Mouse (Mus musculus) hindbrain, embryonic 13.5 days (tissue): ENCODE measurements around the gene Igf1. TPM values are rescaled to one million over a fixed set of nuclear protein-coding genes. Genes with fewer than 3 reads are reported as not detected.

Experiments used
- ATAC-seq: fragments of 200-750 bp; cut with Nextera tagmentation; 2 replicates; pipeline ENCODE4 v1.8.0; 2017; ENCODE audit warnings: moderate TSS enrichment; ENCODE audit not compliant: low FRiP score
- H3K27ac ChIP-seq: fragments of 300-500 bp; sonication (generic); 2 replicates; pipeline ENCODE4 v1.5.1; 2015; ENCODE audit warnings: inconsistent platforms, mild to moderate bottlenecking, moderate library complexity
- H3K27me3 ChIP-seq: fragments of 300-500 bp; sonication (generic); 2 replicates; pipeline ENCODE4 v1.6.1; 2015; ENCODE audit warnings: mild to moderate bottlenecking, inconsistent platforms
- H3K36me3 ChIP-seq: fragments of 300-500 bp; sonication (generic); 2 replicates; pipeline ENCODE4 v1.6.1; 2015; ENCODE audit warnings: mild to moderate bottlenecking, inconsistent platforms
- H3K4me1 ChIP-seq: fragments of 300-500 bp; sonication (generic); replicated peaks from 2 replicates; pipeline ENCODE4 v1.6.1; 2015; ENCODE audit warnings: inconsistent platforms
- H3K4me2 ChIP-seq: fragments of 300-500 bp; sonication (generic); 2 replicates; pipeline ENCODE4 v1.6.1; 2015; ENCODE audit warnings: inconsistent platforms, mild to moderate bottlenecking, moderate library complexity
- H3K4me3 ChIP-seq: fragments of 300-500 bp; sonication (generic); 2 replicates; pipeline ENCODE4 v1.5.1; 2015; ENCODE audit warnings: mild to moderate bottlenecking, inconsistent platforms
- H3K9ac ChIP-seq: fragments of 300-500 bp; sonication (generic); 2 replicates; pipeline ENCODE4 v1.6.1; 2015; ENCODE audit warnings: mild to moderate bottlenecking, inconsistent platforms
- H3K9me3 ChIP-seq: fragments of 300-500 bp; sonication (generic); 2 replicates; pipeline ENCODE4 v1.6.1; 2016; ENCODE audit warnings: inconsistent platforms
- WGBS: fragments of 180-500 bp; shearing (Covaris S2); methylation state at CpG from one replicate; pipeline ENCODE4 v1.1.7; 2015; 5-methylcytosine and 5-hydroxymethylcytosine counted together
- polyA plus RNA-seq: library from polyadenylated mRNA; unstranded; fragments of >200 nt; fragmentation: Nextera tagmentation; extraction: Ambion mirVana; gene quantifications from 2 replicates; pipeline ENCODE4 v1.2.1, GENCODE M21; 2015

Gene Igf1
- polyA plus RNA-seq, 1 experiment from 2014 or later = 10.0 TPM

DNA sequence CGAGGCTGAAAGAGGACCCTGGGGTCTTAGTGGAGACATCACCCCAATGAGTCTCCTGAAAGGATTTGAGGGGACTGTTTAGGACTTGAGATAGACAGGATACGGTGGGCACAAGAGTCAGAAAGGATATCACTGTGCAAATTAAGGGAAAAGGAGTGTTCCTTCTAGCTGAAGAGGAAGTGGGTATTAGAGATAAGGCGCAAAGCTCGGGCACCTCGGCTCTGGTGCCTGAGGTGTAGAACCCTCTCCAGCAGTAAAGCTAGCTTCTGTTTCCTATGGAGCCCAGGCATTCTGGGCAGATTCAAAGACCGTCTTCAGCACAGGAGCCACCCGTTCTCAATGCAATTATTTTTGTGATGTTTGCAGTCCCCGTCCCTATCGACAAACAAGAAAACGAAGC, 56.9 kb downstream of the Igf1 start:
- Histone ChIP-seq H3K9me3 (no peaks in the 10 kb centered on the region), H3K4me1 (no peaks in the 10 kb centered on the region), H3K27me3 (no peaks in the 10 kb centered on the region), H3K36me3 (no peaks in the 10 kb centered on the region), H3K27ac (no peak overlapping the region), H3K9ac (no peak overlapping the region), H3K4me3 (no peak overlapping the region), H3K4me2 (no peak overlapping the region)
- no peak for ATAC-seq
- 89% methylated on average over 10 of the region's 10 CpGs for WGBS

GRCm38 (mm10) chr10:87915782-87916181, 57.7 kb downstream of the Igf1 start:
- ATAC-seq = no peak
- Histone ChIP-seq H3K36me3 (no peaks in the 10 kb centered on the region), H3K9ac (no peak overlapping the region), H3K9me3 (no peaks in the 10 kb centered on the region), H3K27me3 (no peaks in the 10 kb centered on the region), H3K4me3 (no peak overlapping the region), H3K4me1 (no peaks in the 10 kb centered on the region), H3K4me2 (no peak overlapping the region), H3K27ac (no peak overlapping the region)
- WGBS = 94% methylated on average over 3 of the region's 3 CpGs

GRCm38 (mm10) chr10:87922263-87922662, 64.2 kb downstream of the Igf1 start:
- Histone ChIP-seq H3K9ac (no peak overlapping the region), H3K27me3 (no peaks in the 10 kb centered on the region), H3K36me3 (no peaks in the 10 kb centered on the region), H3K27ac (no peak overlapping the region), H3K4me2 (no peak overlapping the region), H3K4me3 (no peak overlapping the region), H3K9me3 (no peaks in the 10 kb centered on the region), H3K4me1 (peaks cover 8% of the 10 kb centered on the region)
- WGBS = 85% methylated on average over 3 of the region's 3 CpGs
- no peak for ATAC-seq

GRCm38 (mm10) chr10:87926564-87926963, 68.5 kb downstream of the Igf1 start:
- no peak overlapping the region for H3K9ac ChIP-seq
- H3K4me1 ChIP-seq = peaks cover 12% of the 10 kb centered on the region
- no peak overlapping the region for H3K4me2 ChIP-seq
- no peak overlapping the region for H3K27ac ChIP-seq
- 42% methylated on average over 8 of the region's 8 CpGs for WGBS
- 0 out of 2 replicates have a peak, but pooled peaks have one; percentile 23 for ATAC-seq
- H3K27me3 ChIP-seq = no peaks in the 10 kb centered on the region
- H3K4me3 ChIP-seq = no peak overlapping the region
- no peaks in the 10 kb centered on the region for H3K36me3 ChIP-seq
- no peaks in the 10 kb centered on the region for H3K9me3 ChIP-seq

GRCm38 (mm10) chr10:87927131-87927609, 69.1 kb downstream of the Igf1 start:
- H3K27me3 ChIP-seq = no peaks in the 10 kb centered on the region
- H3K36me3 ChIP-seq = no peaks in the 10 kb centered on the region
- H3K4me2 ChIP-seq = peak overlapping the region; percentile 2; the same call in 1 of the 2 replicates
- ATAC-seq = peak; percentile 96
- H3K9ac ChIP-seq = no peak overlapping the region
- H3K4me1 ChIP-seq = peaks cover 12% of the 10 kb centered on the region
- 6% methylated on average over 6 of the region's 6 CpGs for WGBS
- H3K4me3 ChIP-seq = no peak overlapping the region
- no peaks in the 10 kb centered on the region for H3K9me3 ChIP-seq
- H3K27ac ChIP-seq = 0 out of 2 replicates have a peak overlapping the region, but pooled peaks have one; percentile 10

DNA sequence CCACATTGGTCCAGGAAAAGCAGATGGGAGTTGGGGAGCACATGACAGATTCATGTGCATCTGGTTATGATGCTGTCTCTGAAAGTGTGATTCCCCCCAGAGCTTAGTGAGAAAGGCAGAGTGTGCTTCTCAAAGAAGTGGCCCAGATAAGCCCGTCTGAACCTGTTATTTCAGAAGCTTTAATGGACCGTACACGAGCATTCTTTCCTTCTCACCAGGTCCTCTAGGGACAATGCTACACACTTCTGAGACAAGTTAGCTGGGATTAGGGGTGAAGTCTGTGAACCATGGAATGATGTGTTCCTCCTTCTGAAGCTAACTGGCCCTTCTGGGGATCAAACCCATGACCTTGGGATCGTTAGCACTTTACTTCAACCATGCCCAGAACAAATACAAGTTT, 90.1 kb downstream of the Igf1 start:
- no peak overlapping the region for H3K4me2 ChIP-seq
- H3K9ac ChIP-seq = no peak overlapping the region
- no peak overlapping the region for H3K4me3 ChIP-seq
- ATAC-seq = no peak
- no peaks in the 10 kb centered on the region for H3K4me1 ChIP-seq
- no peaks in the 10 kb centered on the region for H3K27me3 ChIP-seq
- H3K27ac ChIP-seq = no peak overlapping the region
- 70% methylated on average over 4 of the region's 4 CpGs for WGBS
- no peaks in the 10 kb centered on the region for H3K9me3 ChIP-seq
- no peaks in the 10 kb centered on the region for H3K36me3 ChIP-seq

DNA sequence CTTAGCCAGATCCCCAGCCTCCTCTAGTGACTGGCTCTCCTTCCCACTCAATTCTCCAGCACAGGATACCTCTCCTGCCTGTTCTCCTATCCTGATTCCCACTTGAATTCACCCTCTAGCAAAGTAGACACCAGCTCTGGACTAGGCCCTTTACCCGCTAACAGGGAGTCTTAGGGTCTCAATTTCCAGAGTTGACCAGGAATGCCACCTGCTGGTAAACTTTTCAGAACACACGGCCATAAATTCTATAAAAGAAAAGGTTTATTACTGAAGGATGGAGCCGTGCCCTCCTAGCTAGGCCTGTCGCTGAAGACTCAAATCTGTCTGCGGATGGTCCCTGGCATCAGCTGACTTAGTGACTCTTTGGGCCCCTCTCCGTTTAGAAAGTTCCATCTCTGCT, 113.5 kb downstream of the Igf1 start:
- no peak overlapping the region for H3K9ac ChIP-seq
- H3K27me3 ChIP-seq = no peaks in the 10 kb centered on the region
- no peaks in the 10 kb centered on the region for H3K36me3 ChIP-seq
- H3K4me3 ChIP-seq = no peak overlapping the region
- ATAC-seq = no peak
- WGBS = 74% methylated on average over 6 of the region's 6 CpGs
- no peaks in the 10 kb centered on the region for H3K4me1 ChIP-seq
- H3K4me2 ChIP-seq = no peak overlapping the region
- H3K9me3 ChIP-seq = no peaks in the 10 kb centered on the region
- no peak overlapping the region for H3K27ac ChIP-seq

GRCm38 (mm10) chr10:87973911-87974631, 116.0 kb downstream of the Igf1 start:
- Histone ChIP-seq H3K4me2 (no peak overlapping the region), H3K9ac (no peak overlapping the region), H3K4me1 (no peaks in the 10 kb centered on the region), H3K9me3 (no peaks in the 10 kb centered on the region), H3K27ac (no peak overlapping the region), H3K36me3 (no peaks in the 10 kb centered on the region), H3K27me3 (no peaks in the 10 kb centered on the region), H3K4me3 (no peak overlapping the region)
- 72% methylated on average over 4 of the region's 4 CpGs for WGBS
- ATAC-seq = no peak

GRCm38 (mm10) chr10:87985375-87985774, 127.3 kb downstream of the Igf1 start:
- no peak overlapping the region for H3K4me3 ChIP-seq
- ATAC-seq = no peak
- H3K36me3 ChIP-seq = no peaks in the 10 kb centered on the region
- no peaks in the 10 kb centered on the region for H3K9me3 ChIP-seq
- H3K27ac ChIP-seq = no peak overlapping the region
- H3K9ac ChIP-seq = no peak overlapping the region
- no peak overlapping the region for H3K4me2 ChIP-seq
- WGBS = 79% methylated on average over 5 of the region's 5 CpGs
- no peaks in the 10 kb centered on the region for H3K27me3 ChIP-seq
- no peaks in the 10 kb centered on the region for H3K4me1 ChIP-seq

GRCm38 (mm10) chr10:87986201-87986600, 128.1 kb downstream of the Igf1 start:
- H3K36me3 ChIP-seq = no peaks in the 10 kb centered on the region
- H3K4me1 ChIP-seq = no peaks in the 10 kb centered on the region
- H3K27ac ChIP-seq = no peak overlapping the region
- no peaks in the 10 kb centered on the region for H3K27me3 ChIP-seq
- H3K9me3 ChIP-seq = no peaks in the 10 kb centered on the region
- ATAC-seq = peak; percentile 61; the same call in 1 of the 2 replicates
- whole genome bisulfite sequencing = 71% methylated on average over 3 of the region's 3 CpGs
- H3K4me3 ChIP-seq = no peak overlapping the region
- no peak overlapping the region for H3K9ac ChIP-seq
- no peak overlapping the region for H3K4me2 ChIP-seq

Other genes with a start within 250 kb of the Igf1 start
- gene Pmch, start 232.8 kb downstream of the Igf1 start, polyA plus RNA-seq = 0.54 and 2.4 TPM in 2 replicates